Mouse (Mus musculus): ENCODE results near the gene Yipf4. TPM values are rescaled to one million over a fixed set of nuclear protein-coding genes. Genes with fewer than 3 reads are reported as not detected.
A peak's percentile ranks its signal among the peaks of the same experiment; 100 is the strongest.

The Yipf4 gene
- total RNA-seq, 4 experiments from 2014 or later, result 75.8 to 100 (median 84.8) TPM

DNA sequence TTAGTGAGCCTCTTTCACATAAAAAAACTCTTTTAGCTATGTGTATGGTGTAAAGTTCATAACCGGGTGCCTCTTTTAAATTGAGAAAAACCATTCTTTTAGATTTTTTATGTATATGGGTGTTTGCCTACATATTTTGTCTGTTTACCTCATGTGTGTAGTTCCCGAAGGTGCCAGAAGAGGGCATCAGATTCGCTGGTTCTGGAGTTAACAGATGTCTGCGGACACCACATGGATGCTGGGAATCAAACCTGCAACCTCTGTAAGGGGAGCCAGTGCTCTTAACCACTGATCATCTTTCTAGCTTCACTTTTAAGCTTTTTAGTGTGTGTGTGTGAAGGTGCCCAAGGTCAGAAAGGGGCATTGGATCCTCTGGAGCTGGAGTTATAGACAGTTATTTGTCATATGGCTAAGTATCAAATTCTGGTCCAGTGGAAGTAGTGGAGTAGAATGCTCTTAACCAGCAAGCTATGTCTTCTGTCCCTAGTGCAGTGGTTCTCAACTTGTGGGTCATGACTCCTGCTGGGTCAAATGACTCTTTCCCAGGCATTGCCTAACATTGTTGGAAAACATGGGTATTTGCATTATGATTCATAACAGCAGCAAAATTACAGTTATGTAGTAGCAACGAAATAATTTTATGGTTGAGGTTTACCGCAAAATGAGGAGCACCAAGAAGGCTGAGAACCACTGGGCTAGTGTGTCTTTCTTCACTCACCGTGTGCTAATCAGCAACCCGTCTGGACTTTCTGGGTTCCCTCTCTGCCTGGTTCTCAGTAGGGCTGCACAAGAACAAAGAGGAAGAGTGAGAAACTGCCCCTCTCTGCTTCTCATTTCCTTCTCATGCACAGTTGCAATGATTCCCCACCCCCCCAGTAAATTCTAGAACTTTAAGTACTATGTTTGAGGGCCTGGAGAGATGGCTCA, 33.8 kb downstream of the Yipf4 start:
- DNase-seq (ENCODE audit: low spot score in 2 of 2), result no peak

DNA sequence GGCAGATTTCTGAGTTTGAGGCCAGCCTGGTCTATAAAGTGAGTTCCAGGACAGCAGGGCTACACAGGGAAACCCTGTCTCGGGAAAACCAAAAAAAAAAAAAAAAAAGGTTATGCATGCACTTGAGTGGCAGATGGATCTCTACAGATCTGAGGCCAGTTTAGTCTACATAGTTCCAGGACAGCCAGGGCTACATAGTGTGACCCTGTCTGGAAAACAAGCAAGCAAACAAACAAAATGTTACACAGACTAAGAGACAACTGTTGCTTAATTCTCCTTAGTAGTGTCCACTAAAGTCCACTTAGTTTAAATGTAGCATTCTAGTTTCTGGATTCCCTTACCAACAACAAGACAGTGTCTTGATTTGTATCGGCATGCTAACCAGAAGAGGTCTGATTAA, 36.8 kb downstream of the Yipf4 start:
- DNase-seq (ENCODE audit: low spot score in 2 of 2), result no peak

DNA sequence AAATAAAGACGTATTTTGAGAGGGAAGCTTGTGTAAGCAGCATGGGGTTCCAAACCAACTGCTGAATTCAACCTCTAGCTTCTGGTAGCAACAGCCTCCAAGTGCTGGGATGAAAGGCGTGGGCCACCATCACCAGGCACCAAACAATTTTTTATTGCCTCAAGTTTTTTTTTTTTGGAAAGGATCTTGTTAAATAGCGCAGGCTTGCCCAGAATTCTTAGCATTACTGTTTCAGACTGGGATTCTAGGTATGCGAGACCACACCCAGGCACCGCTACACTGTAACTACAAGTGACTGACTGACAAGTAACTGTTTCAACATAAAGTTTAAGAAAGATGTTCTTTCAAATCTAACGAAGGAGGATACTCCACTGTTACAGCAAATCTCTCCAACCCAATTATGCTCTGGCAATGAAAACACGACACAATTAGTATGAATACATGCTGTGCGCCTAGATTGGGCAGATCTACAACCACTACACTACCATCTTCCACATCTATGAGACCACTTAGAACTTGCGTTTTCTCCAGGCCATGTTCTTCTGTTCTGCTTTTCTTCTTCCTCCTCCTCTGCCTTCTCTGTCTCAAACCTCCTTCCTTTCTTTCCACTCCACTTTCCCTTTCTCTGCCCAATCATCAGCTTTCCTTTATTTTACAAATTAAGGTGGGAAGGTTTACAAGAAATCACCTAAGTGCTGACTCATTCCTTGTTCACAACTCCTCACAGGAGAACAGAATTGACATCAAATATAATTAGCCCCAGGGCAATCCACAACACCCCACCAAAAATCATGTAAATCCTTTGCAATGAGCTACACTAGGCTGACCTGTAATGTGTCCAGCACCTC, 37.7 kb downstream of the Yipf4 start:
- DNase-seq (ENCODE audit: low spot score in 2 of 2), result no peak

DNA sequence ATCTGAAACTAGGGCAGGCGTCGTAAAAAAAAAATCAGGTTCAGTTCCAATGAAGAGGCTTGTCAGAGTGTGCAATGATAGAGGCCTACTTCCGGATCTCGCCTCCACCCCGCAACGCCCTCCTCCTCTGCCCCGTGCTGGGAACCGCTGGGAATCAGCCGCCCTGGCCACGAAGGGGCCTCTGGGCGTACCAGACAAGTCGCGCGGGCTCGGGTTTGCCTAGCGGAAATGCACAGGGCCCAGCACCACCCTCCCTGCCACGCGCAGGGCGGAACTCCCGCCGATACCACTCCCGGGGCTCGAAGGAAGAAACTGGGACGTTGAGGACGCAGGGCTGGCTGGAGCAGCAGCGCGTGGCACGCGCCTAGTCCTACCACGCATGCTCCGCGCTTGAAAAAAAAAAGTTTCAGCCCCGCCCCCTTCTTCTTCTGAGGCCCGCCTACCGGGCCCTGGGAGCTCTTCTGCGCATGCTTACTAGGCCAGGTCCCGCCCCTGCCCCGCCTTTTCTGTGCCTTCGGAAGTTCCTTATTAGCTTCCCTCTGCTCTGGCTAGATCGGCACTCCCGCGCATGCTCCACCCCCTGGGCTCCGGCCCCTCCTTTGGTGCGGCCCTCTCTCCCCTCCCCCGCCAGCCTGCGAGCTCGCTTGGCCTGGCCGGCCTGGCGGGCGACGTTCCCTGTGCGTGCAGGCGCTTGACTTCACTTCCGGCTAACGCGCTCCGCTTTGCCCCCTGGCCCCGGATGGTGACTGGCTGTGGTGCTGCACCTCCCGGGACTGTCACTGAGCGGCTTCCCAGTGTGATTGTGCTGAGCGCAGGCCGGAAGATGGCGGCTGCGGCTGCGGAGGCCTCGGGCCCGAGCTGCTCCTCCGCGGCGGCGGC, 38.7 kb downstream of the Yipf4 start, which contains the start of gene Birc6:
Gene Birc6, plus strand, starts transcription at position 567 of the 879 bp plus-strand sequence.
- peak; percentile 98 to 100 for DNase-seq (ENCODE audit: low spot score in 2 of 2)

DNA sequence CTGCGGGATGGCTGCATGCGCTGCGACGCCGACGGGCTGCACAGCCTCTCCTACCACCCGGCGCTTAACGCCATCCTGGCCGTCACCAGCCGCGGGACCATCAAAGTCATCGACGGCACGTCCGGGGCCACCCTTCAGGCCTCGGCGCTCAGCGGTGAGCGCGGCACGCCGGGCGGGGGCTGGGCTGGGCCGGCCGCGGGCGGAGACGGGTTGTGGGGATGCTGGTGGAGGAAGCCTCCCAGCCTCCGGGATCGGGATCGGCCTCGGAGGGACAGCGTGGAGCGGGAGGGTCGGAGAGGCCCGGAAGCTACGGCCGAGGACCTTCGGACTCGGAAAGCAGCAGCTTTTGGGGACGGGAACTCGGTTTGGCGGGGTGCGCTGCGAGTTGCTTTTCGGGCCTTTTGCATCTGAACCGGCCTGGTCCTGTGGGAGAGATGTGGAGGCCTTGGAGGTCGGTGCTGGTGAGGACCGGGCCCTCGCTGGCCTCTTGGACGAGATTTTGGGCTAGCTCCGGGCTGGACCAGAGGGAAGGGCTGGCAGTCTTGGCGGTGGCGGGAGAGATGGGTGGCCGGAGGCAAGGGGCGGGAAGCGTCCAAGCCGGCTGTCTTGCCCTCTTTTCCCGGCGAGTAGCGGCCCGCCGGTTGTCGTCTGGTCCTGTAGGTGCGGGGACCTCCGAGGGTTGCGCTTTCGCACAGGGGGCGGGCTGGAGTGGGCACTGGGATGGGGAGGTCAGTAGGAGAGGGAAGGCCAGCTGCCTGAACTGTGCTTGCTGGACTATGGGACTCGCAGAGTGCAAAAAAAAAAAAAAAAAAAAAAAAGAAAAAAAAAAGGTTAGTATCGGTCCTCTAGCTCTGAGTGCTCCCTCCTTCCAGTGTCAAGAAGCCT, 39.6 kb downstream of the Yipf4 start:
- DNase-seq (ENCODE audit: low spot score in 2 of 2), result peak in 1 of 2 experiments; percentile 27

DNA sequence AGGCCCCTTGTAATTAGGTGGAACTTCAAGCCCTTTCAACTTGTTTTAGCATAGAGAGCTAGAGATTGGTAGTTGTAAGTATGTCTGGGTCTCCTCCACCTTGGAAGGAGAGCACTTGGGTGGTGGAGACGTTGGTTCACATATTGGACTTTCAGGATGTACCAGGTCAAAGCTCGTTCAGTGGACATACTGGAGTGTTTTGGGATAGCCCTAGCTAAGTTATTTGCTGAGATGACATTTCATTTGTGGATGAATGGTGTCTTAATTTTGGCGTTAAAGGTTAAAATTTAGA, 40.2 kb downstream of the Yipf4 start:
- no peak for DNase-seq (ENCODE audit: low spot score in 2 of 2)

DNA sequence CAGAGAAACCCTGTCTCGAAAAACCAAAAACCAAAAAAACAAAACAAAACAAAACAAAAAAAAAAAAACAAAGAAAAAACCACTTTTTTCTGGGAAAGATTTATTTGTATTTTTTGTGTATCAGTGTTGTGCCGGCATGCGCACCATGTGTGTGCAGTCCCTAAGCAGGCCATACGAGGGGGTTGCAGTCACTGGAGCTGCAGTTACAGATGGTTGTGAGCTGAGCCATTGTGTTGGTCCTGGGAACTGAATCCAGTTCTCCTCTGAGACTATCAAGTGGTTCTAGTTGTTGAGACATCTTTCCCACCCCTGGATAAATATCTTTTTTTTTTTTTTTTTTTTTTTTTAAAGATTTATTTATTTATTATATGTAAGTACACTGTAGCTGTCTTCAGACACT, 45.7 kb downstream of the Yipf4 start:
- no peak for DNase-seq (ENCODE audit: low spot score in 2 of 2)

DNA sequence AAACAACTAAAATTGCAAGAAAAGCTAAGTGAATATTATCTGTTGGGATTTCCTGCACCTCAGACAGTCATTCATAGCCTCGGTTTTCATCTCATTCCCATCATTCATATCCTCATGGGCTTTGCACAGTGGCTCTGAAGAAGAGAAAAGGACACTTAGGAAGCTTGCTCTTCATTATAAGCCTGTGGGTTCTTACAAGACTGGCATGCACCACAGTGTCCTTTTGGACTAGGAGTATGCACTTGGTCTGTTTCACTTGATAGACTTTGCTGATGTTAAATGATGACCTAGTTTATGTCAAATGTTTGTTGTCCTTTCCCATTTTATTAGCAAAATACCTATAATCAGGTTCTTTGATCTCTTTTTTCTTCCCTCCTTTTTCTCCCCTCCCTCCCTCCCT, 48.2 kb downstream of the Yipf4 start:
- no peak for DNase-seq (ENCODE audit: low spot score in 2 of 2)

DNA sequence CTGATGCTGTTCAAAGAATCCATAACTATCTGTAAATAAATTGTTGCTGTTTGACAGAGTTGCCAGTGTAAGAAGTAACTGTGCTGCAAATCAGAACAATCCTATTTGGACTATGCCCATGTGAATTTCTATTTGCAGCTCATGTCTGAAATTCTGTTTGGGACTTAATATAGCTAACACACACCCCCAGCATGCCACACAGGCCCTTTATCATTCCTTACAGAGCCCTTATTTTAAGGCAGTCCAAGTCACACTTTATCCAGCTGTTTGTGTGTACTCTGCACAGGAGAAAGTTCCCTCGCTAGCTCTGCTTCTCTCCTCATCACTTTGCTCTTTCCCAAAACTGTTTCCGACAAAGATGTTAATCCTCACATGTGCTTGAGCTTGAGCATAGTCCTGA, 54.3 kb downstream of the Yipf4 start:
- no peak for DNase-seq (ENCODE audit: low spot score in 2 of 2)

Other genes starting within 250 kb of the Yipf4 start
- gene Memo1, start 194.0 kb upstream of the Yipf4 start, total RNA-seq (2022), result 10 to 100 TPM; 36.5 to 43.7 (median 39.9) TPM
- 10 to 100 TPM; 46.1 to 50.2 (median 48.4) TPM for gene Dpy30, start 165.5 kb upstream of the Yipf4 start, total RNA-seq (2022)
- gene Spast, start 150.5 kb upstream of the Yipf4 start, total RNA-seq (2022), result 10 to 100 TPM; 41.9 to 49.5 (median 45.9) TPM
- gene Slc30a6, start 93.9 kb upstream of the Yipf4 start, total RNA-seq (2022), result 10 to 100 TPM; 13.7 to 17.6 (median 15.2) TPM
- under 1 TPM; 0.28 to 0.33 (median 0.31) TPM for gene Nlrc4, start 30.4 kb upstream of the Yipf4 start, total RNA-seq (2022)
- gene Birc6, start 38.8 kb downstream of the Yipf4 start, total RNA-seq (2022), result 100 to 1,000 TPM; 107 to 134 (median 116) TPM
- 10 to 100 TPM; 23.6 to 38.6 (median 27.3) TPM for gene Ttc27, start 228.2 kb downstream of the Yipf4 start, total RNA-seq (2022)

All from left cerebral cortex, adult 8-10 months (tissue).